Mouse (Mus musculus) spleen, embryonic (tissue): Measurements from ENCODE around the gene Max.

Experiments
- CTCF ChIA-PET: fragments of 350-600 bp; sonication (Branson Sonifier 250); formaldehyde crosslinking; loops from one replicate; lab custom pipeline; 2022; lab: Charles Lee

Max gene

DNA sequence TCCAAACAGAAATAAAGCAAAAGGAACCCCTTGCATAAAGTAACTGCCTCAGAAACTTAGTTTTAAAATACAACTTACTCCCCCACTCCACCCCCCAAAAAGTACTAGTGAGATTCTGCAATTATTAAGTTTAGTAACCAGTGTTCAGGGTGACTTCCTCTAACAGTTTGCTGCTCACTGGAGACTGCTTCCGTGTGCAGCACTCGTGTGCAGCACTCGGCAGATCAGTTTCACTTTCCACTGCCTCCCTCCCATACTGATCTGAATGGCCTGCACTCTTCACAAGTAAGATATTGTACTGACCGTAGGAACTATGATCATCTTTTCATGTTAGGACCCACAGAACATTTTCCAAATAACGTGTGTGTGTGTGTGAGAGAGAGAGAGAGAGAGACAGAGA lies 4.3 kb downstream of the Max start:
- CTCF ChIA-PET = no interaction called here

DNA sequence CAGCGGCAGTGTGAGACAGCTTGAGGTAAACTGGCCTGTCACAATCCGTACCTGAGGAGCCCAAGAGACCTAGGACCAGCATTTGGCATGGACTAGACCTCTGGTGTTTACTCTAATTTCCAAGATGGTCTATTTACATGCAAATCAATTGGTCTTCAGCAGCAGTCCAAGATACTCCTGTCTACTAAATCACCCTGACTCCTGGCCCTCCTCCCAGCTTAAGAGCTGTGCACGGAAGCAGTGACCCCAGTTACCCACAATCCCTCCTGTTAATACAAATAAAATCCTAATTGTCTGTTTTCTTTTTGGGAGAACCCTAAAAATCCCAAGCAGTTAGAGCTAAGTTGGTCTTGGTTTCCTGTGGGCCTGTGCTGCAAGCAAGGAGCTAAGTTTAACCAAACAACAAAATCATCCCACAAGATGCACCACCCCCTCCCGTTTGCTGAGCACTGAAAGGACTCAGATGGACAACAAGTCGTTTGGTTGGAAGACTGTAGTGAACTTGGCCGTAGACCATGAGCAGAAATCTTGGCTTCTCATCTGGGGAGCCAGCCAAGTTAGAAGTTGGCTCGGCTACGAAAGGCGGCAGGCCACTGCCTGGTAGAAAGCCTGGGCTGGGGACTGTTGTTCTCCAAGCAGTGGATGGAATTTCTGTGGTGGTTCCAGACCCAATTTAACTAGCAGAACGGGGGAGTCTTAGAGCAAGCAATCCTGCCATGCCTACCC lies 7.1 kb downstream of the Max start:
- CTCF ChIA-PET = no interaction called here

GRCm38 (mm10) chr12:76953750-76954363 lies 8.1 kb downstream of the Max start:
- CTCF ChIA-PET = no interaction called here

DNA sequence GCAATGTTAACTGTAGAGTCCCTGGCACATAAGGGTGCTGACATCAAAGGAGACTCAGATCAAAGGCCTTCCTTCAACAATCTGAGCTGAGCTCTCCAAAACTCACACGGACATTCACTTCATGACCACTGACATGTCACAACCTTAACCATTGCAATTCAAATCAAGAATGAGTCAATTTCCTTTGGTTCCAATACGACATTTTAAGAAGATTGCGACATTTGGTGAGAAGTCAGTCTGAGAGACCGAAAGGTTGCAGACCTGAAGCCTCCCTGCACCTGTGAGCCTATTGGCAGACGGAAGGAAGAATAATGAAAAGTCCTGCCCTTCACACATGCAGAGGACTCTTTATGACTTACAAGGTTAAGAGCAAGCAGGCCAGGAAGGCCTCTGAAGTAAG lies 11.7 kb downstream of the Max start:
- CTCF ChIA-PET = interaction anchor here (0.7 kb wide), 1 partner anchor 284 kb away, joined by 3 read pairs; no protein-coding TSS in a partner anchor

DNA sequence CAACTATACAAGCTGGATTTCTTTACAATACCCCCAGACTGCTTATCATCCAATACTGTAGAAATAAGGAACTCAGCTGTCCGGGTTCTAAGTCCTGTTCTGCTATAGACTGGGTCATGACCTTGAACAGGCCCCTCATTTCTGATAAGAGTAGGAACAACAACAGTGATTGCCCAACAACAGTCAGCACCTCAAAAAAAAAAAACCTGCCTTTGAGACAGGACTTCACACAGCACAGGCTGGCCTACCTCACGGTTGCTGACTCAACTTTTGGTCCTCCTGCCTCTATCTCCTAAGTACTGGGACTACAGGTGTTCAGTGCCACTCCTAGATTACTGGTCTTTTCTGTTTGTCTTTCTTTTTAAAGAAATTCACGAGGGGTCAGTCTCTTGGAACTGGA lies 13.2 kb downstream of the Max start:
- CTCF ChIA-PET = no interaction called here

- CTCF ChIA-PET = no interaction called here
Measured at GRCm38 (mm10) chr12:76948185-76948584, 13.8 kb downstream of the Max start.

- CTCF ChIA-PET = no interaction called here
Measured at GRCm38 (mm10) chr12:76947487-76947886, 14.5 kb downstream of the Max start.

- CTCF ChIA-PET = no interaction called here
Measured at GRCm38 (mm10) chr12:76943466-76943865, 18.5 kb downstream of the Max start.

DNA sequence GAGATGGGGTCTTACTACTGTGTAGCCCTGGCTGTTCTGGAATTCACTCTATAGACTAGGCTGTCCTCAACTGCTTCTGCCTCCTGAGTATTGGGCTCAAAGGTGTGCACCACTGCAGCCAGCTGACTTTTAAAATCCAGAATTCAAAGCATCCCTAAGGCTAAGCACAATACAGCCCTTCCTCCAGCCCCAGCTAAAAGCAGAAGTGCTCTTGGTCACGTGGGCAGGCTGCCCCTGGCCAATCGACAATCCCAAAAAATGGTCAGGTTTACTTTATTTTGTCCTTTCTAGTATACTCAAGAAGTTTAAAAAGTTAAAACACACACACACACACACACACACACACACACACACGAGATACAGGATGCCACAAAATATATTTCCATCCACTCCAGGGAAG lies 19.0 kb downstream of the Max start:
- CTCF ChIA-PET = no interaction called here

DNA sequence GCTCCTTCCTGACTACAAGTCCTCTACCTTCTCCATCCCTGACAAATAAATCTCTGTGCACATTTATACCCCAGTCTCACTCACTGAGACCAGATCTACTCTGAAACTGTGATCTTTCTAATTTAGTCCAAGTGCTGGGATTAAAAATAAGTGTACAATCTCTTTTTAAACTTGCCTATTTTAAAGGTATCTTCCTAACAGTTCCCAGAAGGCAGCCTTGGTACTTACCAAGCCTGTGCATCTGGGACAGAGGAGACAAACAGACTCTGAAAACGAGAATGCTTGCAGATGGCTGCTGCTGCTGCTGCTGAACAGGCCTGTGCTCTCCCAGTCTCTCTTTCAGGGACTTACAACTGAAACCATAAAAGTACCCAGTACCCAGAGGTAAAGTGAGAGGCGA lies 19.5 kb downstream of the Max start:
- CTCF ChIA-PET = no interaction called here

- CTCF ChIA-PET = no interaction called here
Measured at GRCm38 (mm10) chr12:76941524-76941923, 20.5 kb downstream of the Max start.

- CTCF ChIA-PET = interaction anchor here (0.6 kb wide), 1 partner anchor 358 kb away, joined by 3 read pairs; no protein-coding TSS in a partner anchor
Measured at GRCm38 (mm10) chr12:76938013-76938412, 24.0 kb downstream of the Max start.

DNA sequence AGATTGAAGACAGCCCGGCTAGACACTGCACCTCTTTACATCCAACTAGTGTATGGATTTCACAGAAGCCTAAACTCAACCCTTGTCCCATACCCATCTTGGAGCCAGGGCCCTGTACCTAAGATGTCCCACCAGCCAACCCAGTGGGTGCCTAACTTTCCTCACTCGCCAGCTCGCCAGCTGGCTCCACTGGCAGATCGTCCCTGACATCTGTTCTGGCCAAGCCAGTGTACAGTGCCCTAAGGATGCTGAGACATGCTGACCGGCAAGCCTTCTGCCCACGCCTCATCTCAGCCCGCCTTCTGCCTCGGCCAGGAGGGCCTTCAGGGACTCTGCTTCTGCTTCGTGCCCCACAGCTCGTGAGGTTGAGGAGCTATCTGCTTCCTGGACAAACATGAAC lies 25.8 kb downstream of the Max start:
- CTCF ChIA-PET = no interaction called here

GRCm38 (mm10) chr12:76934438-76934837 lies 27.6 kb downstream of the Max start:
- CTCF ChIA-PET = no interaction called here

DNA sequence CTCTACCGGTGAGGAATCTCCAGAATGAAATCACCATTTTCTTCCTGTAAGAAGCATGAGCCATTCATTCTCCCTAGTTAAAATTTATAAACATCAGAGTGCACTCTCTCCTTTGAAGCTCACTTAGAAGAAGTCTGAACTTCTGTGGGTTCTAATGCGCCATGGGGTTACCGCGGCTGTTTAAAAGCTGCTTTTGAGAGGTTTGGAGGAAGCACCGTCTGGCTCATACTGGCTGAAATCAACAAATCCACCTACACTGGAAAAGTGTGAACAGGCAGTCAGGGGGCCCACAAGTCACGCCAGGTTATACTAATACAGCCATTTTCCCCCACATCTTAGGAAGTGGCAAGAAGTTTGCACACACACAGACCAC lies 29.3 kb downstream of the Max start:
- CTCF ChIA-PET = interaction anchor here (0.7 kb wide), 1 partner anchor 11 kb away, joined by 7 read pairs; no protein-coding TSS in a partner anchor

DNA sequence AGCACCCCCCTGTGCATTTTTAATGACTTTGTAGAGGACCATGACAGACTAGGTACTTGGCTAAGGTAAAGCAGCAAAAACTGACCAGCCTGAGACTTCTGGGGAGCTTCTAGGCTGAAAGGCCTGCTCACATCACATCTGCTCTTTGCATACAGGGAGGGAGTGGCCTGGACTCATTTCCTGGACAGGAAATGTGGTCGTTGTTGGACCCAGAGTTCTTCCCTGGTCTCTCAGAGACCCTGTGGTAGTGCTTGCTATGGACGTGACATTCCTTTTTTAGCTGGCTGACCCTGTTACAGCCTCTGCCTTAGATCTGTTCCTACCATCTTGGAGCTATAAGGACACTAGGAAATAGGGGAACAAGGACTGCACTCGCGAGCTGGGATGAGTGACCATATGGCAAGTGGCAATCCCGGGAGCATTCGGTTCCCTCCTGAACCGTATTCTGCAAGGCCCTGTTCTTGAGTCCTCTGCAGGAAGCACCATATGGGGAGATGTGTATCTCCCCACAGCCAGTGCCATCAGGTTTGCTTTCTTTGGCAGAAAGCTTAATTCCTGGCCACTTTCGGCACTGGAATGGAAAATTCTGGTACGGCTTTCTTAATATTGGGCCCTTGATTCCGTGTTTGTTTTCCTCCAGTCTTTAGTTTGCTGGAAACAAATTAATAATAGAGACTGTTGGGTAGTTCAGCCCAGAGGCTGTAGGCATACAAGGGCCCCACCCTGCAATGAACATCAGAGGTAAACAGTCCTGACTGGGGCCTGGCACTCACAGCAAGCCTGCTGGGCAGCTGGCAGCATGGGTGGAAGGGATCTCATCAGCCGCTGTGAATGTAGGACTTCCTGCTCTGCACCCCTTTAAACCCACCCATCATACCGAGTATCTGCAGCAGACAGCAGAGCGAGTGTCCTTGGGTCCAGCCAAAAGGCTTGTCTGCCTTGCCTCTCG lies 30.0 kb downstream of the Max start:
- CTCF ChIA-PET = no interaction called here

DNA sequence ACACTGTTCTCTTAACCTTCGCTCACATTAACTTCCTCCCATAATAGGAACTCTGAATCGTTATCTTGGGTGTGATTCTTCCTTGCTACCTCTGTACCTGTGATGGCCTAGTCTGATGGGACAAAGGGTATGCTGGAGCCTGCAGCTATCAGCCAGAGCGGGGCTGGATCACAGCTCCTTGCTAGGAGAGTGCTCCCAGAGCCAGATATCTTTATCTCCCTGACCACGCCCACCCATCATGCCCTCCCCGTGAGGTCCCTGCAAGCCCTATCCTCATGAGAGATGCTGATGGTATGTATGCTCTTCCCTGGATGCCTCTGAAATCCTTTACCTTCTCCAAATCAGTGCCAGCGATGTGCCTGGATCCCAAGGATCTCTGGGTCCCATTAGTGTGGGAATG lies 31.8 kb downstream of the Max start:
- CTCF ChIA-PET = no interaction called here

- CTCF ChIA-PET = interaction anchor here (0.6 kb wide), 1 partner anchor 12 kb away, joined by 3 read pairs; no protein-coding TSS in a partner anchor
Measured at GRCm38 (mm10) chr12:76927539-76927938, 34.5 kb downstream of the Max start.

GRCm38 (mm10) chr12:76927012-76927411 lies 35.0 kb downstream of the Max start:
- CTCF ChIA-PET = no interaction called here

GRCm38 (mm10) chr12:76926338-76926945 lies 35.6 kb downstream of the Max start:
- CTCF ChIA-PET = no interaction called here

- CTCF ChIA-PET = no interaction called here
Measured at GRCm38 (mm10) chr12:76924904-76925604, 36.9 kb downstream of the Max start.
